ENCODE assay signal across 8 mouse cellular contexts in genomic region chr4:45296662-45297564, GRCm38 (mm10). TPM values are rescaled to one million over a fixed set of nuclear protein-coding genes. Genes with fewer than 3 reads are reported as not detected.
A peak's percentile ranks its signal among the peaks of the same experiment; 100 is the strongest.
DNase-seq lines count a peak whose midpoint lies in the region; ATAC-seq and TF ChIP-seq lines count a peak whose summit lies in the region.

TSS of gene Trmt10b (plus strand) at chr4:45297127.

- H3K9me3 ChIP-seq in embryonic facial prominence, embryonic 14.5 days (ENCODE audit: control insufficient read depth, low read length) = no peaks in the 10 kb centered on the region
- no peaks in the 10 kb centered on the region for H3K9me3 ChIP-seq in heart, embryonic 10.5 days
- H3K9me3 ChIP-seq in kidney, embryonic 16.5 days (ENCODE audit: low read length) = no peaks in the 10 kb centered on the region
- no peaks in the 10 kb centered on the region for H3K9me3 ChIP-seq in stomach, embryonic 15.5 days

- no peaks in the 10 kb centered on the region for H3K36me3 ChIP-seq in C2C12 (ENCODE audit: control insufficient read depth, insufficient read depth)
- peaks cover 9% of the 10 kb centered on the region for H3K36me3 ChIP-seq in embryonic facial prominence, embryonic 14.5 days (ENCODE audit: control insufficient read depth, insufficient read depth, low read length)
- peaks cover 20% of the 10 kb centered on the region for H3K36me3 ChIP-seq in heart, embryonic 10.5 days
- H3K36me3 ChIP-seq in kidney, embryonic 16.5 days (ENCODE audit: insufficient read depth, low read length) = peaks cover 8% of the 10 kb centered on the region; the same call in 1 of the 2 replicates
- H3K36me3 ChIP-seq in stomach, embryonic 15.5 days = peaks cover 7% of the 10 kb centered on the region; the same call in 1 of the 2 replicates

- no peak for TF ChIP-seq CTCF in C2C12 (IDR thresholded peaks at IDR 0.05; ENCODE audit: control insufficient read depth, insufficient read depth, insufficient read length)

- H3K79me3 ChIP-seq in C2C12 (ENCODE audit: low read depth) = no peaks in the 10 kb centered on the region

- ATAC-seq in embryonic facial prominence, embryonic 14.5 days (ENCODE audit: low read depth) = peak; percentile 90
- ATAC-seq in kidney, embryonic 16.5 days (ENCODE audit: low FRiP score, low TSS enrichment) = peak; percentile 87
- peak; percentile 95 for ATAC-seq in monocyte, adult 5-6 weeks (replicated peaks; ENCODE audit: insufficient number of reproducible peaks, low FRiP score, low TSS enrichment, poor library complexity, severe bottlenecking)
- ATAC-seq in stomach, embryonic 15.5 days (ENCODE audit: insufficient read depth, low FRiP score, low read depth) = peak; percentile 72; the same call in 1 of the 2 replicates

- peak within 1 kb of the TSS; percentile 71 for H3ac ChIP-seq in C2C12 (ENCODE audit: control insufficient read depth, insufficient read length, low read depth)

- DNase-seq in adrenal gland, postnatal 4 days (ENCODE audit: low spot score in 2 of 2) = no peak
- peak; percentile 92 for DNase-seq in embryonic facial prominence, embryonic 14.5 days (ENCODE audit: low spot score)
- DNase-seq in heart, embryonic 10.5 days (ENCODE audit: low spot score) = peak; percentile 85
- peak; percentile 67 for DNase-seq in liver

- no peak within 1 kb of the TSS for H3K27ac ChIP-seq in embryonic facial prominence, embryonic 14.5 days (replicated peaks; ENCODE audit: low read depth, low read length)
- H3K27ac ChIP-seq in heart, embryonic 10.5 days = peak within 1 kb of the TSS; percentile 88
- no peak within 1 kb of the TSS for H3K27ac ChIP-seq in kidney, embryonic 16.5 days (ENCODE audit: low read length)
- H3K27ac ChIP-seq in stomach, embryonic 15.5 days = no peak within 1 kb of the TSS

- peak within 1 kb of the TSS; percentile 74 for H3K9ac ChIP-seq in embryonic facial prominence, embryonic 14.5 days (ENCODE audit: low read depth, low read length)
- peak within 1 kb of the TSS; percentile 75 for H3K9ac ChIP-seq in kidney, embryonic 16.5 days (replicated peaks; ENCODE audit: low read length)
- H3K9ac ChIP-seq in stomach, embryonic 15.5 days = peak within 1 kb of the TSS; percentile 43

- peak within 1 kb of the TSS; percentile 68 for H3K4me3 ChIP-seq in C2C12 (ENCODE audit: insufficient read depth, poor library complexity, severe bottlenecking)
- peak within 1 kb of the TSS; percentile 91 for H3K4me3 ChIP-seq in embryonic facial prominence, embryonic 14.5 days (ENCODE audit: low read depth, low read length)
- peak within 1 kb of the TSS; percentile 94 for H3K4me3 ChIP-seq in heart, embryonic 10.5 days
- H3K4me3 ChIP-seq in kidney, embryonic 16.5 days (ENCODE audit: low read length) = peak within 1 kb of the TSS; percentile 77
- H3K4me3 ChIP-seq in stomach, embryonic 15.5 days (replicated peaks) = peak within 1 kb of the TSS; percentile 76

- 22% methylated on average over 27 of the region's 27 CpGs for WGBS in embryonic facial prominence, embryonic 14.5 days
- 20% methylated on average over 27 of the region's 27 CpGs for WGBS in heart, embryonic 10.5 days
- 20% methylated on average over 27 of the region's 27 CpGs for WGBS in kidney, embryonic 16.5 days
- 17% methylated on average over 27 of the region's 27 CpGs for WGBS in stomach, embryonic 15.5 days

- H3K4me1 ChIP-seq in embryonic facial prominence, embryonic 14.5 days (ENCODE audit: control insufficient read depth, insufficient read depth, low read length) = no peaks in the 10 kb centered on the region
- H3K4me1 ChIP-seq in heart, embryonic 10.5 days = peaks cover 7% of the 10 kb centered on the region; the same call in 1 of the 2 replicates
- H3K4me1 ChIP-seq in kidney, embryonic 16.5 days (ENCODE audit: insufficient read depth, low read length) = peaks cover 5% of the 10 kb centered on the region; the same call in 1 of the 2 replicates
- H3K4me1 ChIP-seq in stomach, embryonic 15.5 days = 0 out of 2 replicates have a peak, but pooled peaks cover 3% of the 10 kb centered on the region

- H3K79me2 ChIP-seq in C2C12 (ENCODE audit: control insufficient read depth, insufficient read depth) = no peaks in the 10 kb centered on the region

- peak within 1 kb of the TSS; percentile 86 for H3K4me2 ChIP-seq in embryonic facial prominence, embryonic 14.5 days (ENCODE audit: low read depth, low read length)
- H3K4me2 ChIP-seq in kidney, embryonic 16.5 days (replicated peaks; ENCODE audit: low read depth, low read length) = peak within 1 kb of the TSS; percentile 73
- peak within 1 kb of the TSS; percentile 62 for H3K4me2 ChIP-seq in stomach, embryonic 15.5 days

- no peaks in the 10 kb centered on the region for H3K27me3 ChIP-seq in C2C12 (ENCODE audit: control insufficient read depth, insufficient read depth, insufficient read length)
- no peaks in the 10 kb centered on the region for H3K27me3 ChIP-seq in embryonic facial prominence, embryonic 14.5 days (replicated peaks; ENCODE audit: control insufficient read depth, insufficient read depth, low read length)
- H3K27me3 ChIP-seq in heart, embryonic 10.5 days (ENCODE audit: insufficient read depth, poor library complexity, severe bottlenecking) = no peaks in the 10 kb centered on the region
- no peaks in the 10 kb centered on the region for H3K27me3 ChIP-seq in kidney, embryonic 16.5 days (ENCODE audit: insufficient read depth, low read length)
- H3K27me3 ChIP-seq in stomach, embryonic 15.5 days (replicated peaks) = no peaks in the 10 kb centered on the region

TF ChIP-seq in C2C12, 6 proteins besides CTCF, POLR2A, EP300 and RAD21:
- TF ChIP-seq MYOG (IDR thresholded peaks at IDR 0.05; ENCODE audit: control insufficient read depth, extremely low read depth, insufficient read length) (no peak), USF1 (IDR thresholded peaks at IDR 0.05; ENCODE audit: low read depth) (no peak), MAX (IDR thresholded peaks at IDR 0.05) (no peak), CEBPB (IDR thresholded peaks at IDR 0.05; ENCODE audit: low read depth) (no peak), MYOD1 (IDR thresholded peaks at IDR 0.05; ENCODE audit: control insufficient read depth, insufficient read length, low read depth) (no peak), FOSL1 (IDR thresholded peaks at IDR 0.05; ENCODE audit: insufficient read depth, low read length, poor library complexity, severe bottlenecking) (no peak)

RNA-seq across cellular contexts. Expression of gene Trmt10b, which starts in this region (rescaled TPM):
- polyA plus RNA-seq in C2C12 (2012; fragmentation: generic; extraction: Trizol) = 4.1 TPM
- 10 to 100 TPM; 11.7 to 12.6 TPM for total RNA-seq in adrenal gland, postnatal 4 days (2021)
- 18.7 and 20.0 TPM in 2 replicates for polyA plus RNA-seq in embryonic facial prominence, embryonic 14.5 days (2014; fragmentation: Nextera tagmentation; extraction: Ambion mirVana)
- 11.9 and 17.0 TPM in 2 replicates for polyA plus RNA-seq in heart, embryonic 10.5 days (2016; fragmentation: Nextera tagmentation; extraction: Ambion mirVana)
- 18.7 TPM in 2 replicates for polyA plus RNA-seq in kidney, embryonic 16.5 days (2015; fragmentation: Nextera tagmentation; extraction: Ambion mirVana)
- 17.1 to 19.6 TPM (median 18.9 TPM) in 3 replicates for total RNA-seq in monocyte, adult 5-6 weeks (2017)
- polyA plus RNA-seq in stomach, embryonic 15.5 days (2015; fragmentation: Nextera tagmentation; extraction: Ambion mirVana) = 14.5 and 14.8 TPM in 2 replicates

Comparison
In these comparisons a context has a peak if more than half of its experiments do, and no peak if none do; other contexts are left out.
1. DNase-seq: peak in embryonic facial prominence, embryonic 14.5 days (single experiment), heart, embryonic 10.5 days (single experiment) and liver (single experiment); none in adrenal gland, postnatal 4 days (0 of 2).
2. Peak in every context shown above with its lines, with median percentiles within 50 percentile points of each other: H3K4me3 ChIP-seq, ATAC-seq, H3K4me2 ChIP-seq and H3K9ac ChIP-seq.